ENCODE assay signal across 8 mouse cellular contexts in genomic region chr3:51225226-51225750, GRCm38 (mm10). TPM values are rescaled to one million over a fixed set of nuclear protein-coding genes. Genes with fewer than 3 reads are reported as not detected.
A peak's percentile ranks its signal among the peaks of the same experiment; 100 is the strongest.
DNase-seq lines count a peak whose midpoint lies in the region; ATAC-seq and TF ChIP-seq lines count a peak whose summit lies in the region.

No protein-coding gene starts in this region.

- ATAC-seq in forebrain, embryonic 12.5 days (ENCODE audit: low FRiP score), result no peak
- ATAC-seq in liver, embryonic 15.5 days (ENCODE audit: insufficient read depth), result peak; percentile 5

- peaks cover 29% of the 10 kb centered on the region for H3K4me1 ChIP-seq in forebrain, embryonic 12.5 days
- peaks cover 62% of the 10 kb centered on the region for H3K4me1 ChIP-seq in liver, embryonic 15.5 days (replicated peaks)

- H3K4me3 ChIP-seq in gastrocnemius, adult 2 months, result peak overlapping the region; percentile 96
- peak overlapping the region; percentile 94 for H3K4me3 ChIP-seq in forebrain, embryonic 12.5 days (replicated peaks)
- peak overlapping the region; percentile 96 for H3K4me3 ChIP-seq in liver, embryonic 15.5 days (replicated peaks)

- peak overlapping the region; percentile 94 for H3K9ac ChIP-seq in forebrain, embryonic 12.5 days
- peak overlapping the region; percentile 99 for H3K9ac ChIP-seq in liver, embryonic 15.5 days

- intact Hi-C loops in gastrocnemius, adult 2 months (cut with DNase I), result no loop called here

- H3K9me3 ChIP-seq in forebrain, embryonic 12.5 days, result no peaks in the 10 kb centered on the region
- H3K9me3 ChIP-seq in liver, embryonic 15.5 days (replicated peaks), result no peaks in the 10 kb centered on the region

- no peak for DNase-seq in gastrocnemius, adult 2 months
- DNase-seq in gastrocnemius, postnatal 4 days (ENCODE audit: low spot score in 2 of 2), result no peak
- DNase-seq in 416B (ENCODE audit: low read depth), result peak; percentile 29
- DNase-seq in adrenal gland, postnatal 25 days, result no peak
- DNase-seq in retina, embryonic 14.5 days (ENCODE audit: low spot score), result no peak
- DNase-seq in thymus, postnatal 4 days, result no peak

- H3K4me2 ChIP-seq in forebrain, embryonic 12.5 days, result peak overlapping the region; percentile 76
- H3K4me2 ChIP-seq in liver, embryonic 15.5 days, result peak overlapping the region; percentile 92

- no peak for TF ChIP-seq CTCF in gastrocnemius, adult 2 months (IDR thresholded peaks at IDR 0.05)

- no peaks in the 10 kb centered on the region for H3K36me3 ChIP-seq in forebrain, embryonic 12.5 days (replicated peaks)
- peaks cover 15% of the 10 kb centered on the region; the same call in 1 of the 2 replicates for H3K36me3 ChIP-seq in liver, embryonic 15.5 days (replicated peaks)

- H3K27me3 ChIP-seq in forebrain, embryonic 12.5 days, result 0 out of 2 replicates have a peak, but pooled peaks cover 4% of the 10 kb centered on the region
- peaks cover 9% of the 10 kb centered on the region for H3K27me3 ChIP-seq in liver, embryonic 15.5 days

- WGBS in forebrain, embryonic 12.5 days, result under 1% methylated on average over 39 of the region's 39 CpGs
- WGBS in liver, embryonic 15.5 days (ENCODE audit: insufficient replicate concordance), result under 1% methylated on average over 35 of the region's 39 CpGs

- peak overlapping the region; percentile 100 for H3K27ac ChIP-seq in gastrocnemius, adult 2 months
- peak overlapping the region; percentile 96 for H3K27ac ChIP-seq in forebrain, embryonic 12.5 days
- peak overlapping the region; percentile 99 for H3K27ac ChIP-seq in liver, embryonic 15.5 days (replicated peaks)

RNA-seq across cellular contexts. Expression of gene Noct, which starts 1.0 kb away (rescaled TPM):
- 10 to 100 TPM; 23.7 to 34.3 TPM for total RNA-seq in gastrocnemius, adult 2 months (2021)
- total RNA-seq in gastrocnemius, postnatal 4 days (2021), result 10 to 100 TPM; 11.0 to 12.3 TPM
- polyA plus RNA-seq in forebrain, embryonic 12.5 days (2016; fragmentation: Nextera tagmentation; extraction: Ambion mirVana), result 14.9 and 16.4 TPM in 2 replicates
- 22.0 and 24.2 TPM in 2 replicates for polyA plus RNA-seq in liver, embryonic 15.5 days (2015; fragmentation: Nextera tagmentation; extraction: Ambion mirVana)
- 10.7 and 27.8 TPM in 2 replicates for total RNA-seq in adrenal gland, postnatal 25 days (2021)
